Mouse (Mus musculus) heart, postnatal 0 days (tissue): Measurements from ENCODE around the gene Celf2. TPM values are rescaled to one million over a fixed set of nuclear protein-coding genes. Genes with fewer than 3 reads are reported as not detected.

Experiments
- ATAC-seq: fragments of 200-750 bp; cut with Nextera tagmentation; 2 replicates; pipeline ENCODE4 v1.8.0; 2017; ENCODE audit warnings: low read depth, moderate number of reproducible peaks, moderate library complexity; ENCODE audit not compliant: insufficient read depth
- DNase-seq: peaks from one replicate; pipeline ENCODE4 v3.0.0-alpha.2; 2016; ENCODE audit warnings: low spot score
- H3K27ac ChIP-seq: fragments of 300-500 bp; sonication (generic); 2 replicates; pipeline ENCODE4 v1.5.1; 2014; ENCODE audit warnings: low read depth, mild to moderate bottlenecking
- H3K27me3 ChIP-seq: fragments of 300-500 bp; sonication (generic); 2 replicates; pipeline ENCODE4 v1.6.1; 2014; ENCODE audit warnings: low read length, mixed read lengths; ENCODE audit not compliant: control insufficient read depth, insufficient read depth
- H3K36me3 ChIP-seq: fragments of 300-500 bp; sonication (generic); replicated peaks from 2 replicates; pipeline ENCODE4 v1.6.1; 2014; ENCODE audit warnings: low read length, mixed read lengths; ENCODE audit not compliant: control insufficient read depth, insufficient read depth
- H3K4me1 ChIP-seq: fragments of 300-500 bp; sonication (generic); 2 replicates; pipeline ENCODE4 v1.6.1; 2014; ENCODE audit warnings: antibody characterized with exemption; ENCODE audit not compliant: control insufficient read depth, insufficient read depth
- H3K4me2 ChIP-seq: fragments of 300-500 bp; sonication (generic); 2 replicates; pipeline ENCODE4 v1.6.1; 2014; ENCODE audit warnings: low read depth, mild to moderate bottlenecking, low read length, moderate library complexity
- H3K4me3 ChIP-seq: fragments of 300-500 bp; sonication (generic); 2 replicates; pipeline ENCODE4 v1.5.1; 2014; ENCODE audit warnings: low read depth, low read length
- H3K9ac ChIP-seq: fragments of 300-500 bp; sonication (generic); replicated peaks from 2 replicates; pipeline ENCODE4 v1.6.1; 2014; ENCODE audit warnings: low read depth, low read length, mixed read lengths
- H3K9me3 ChIP-seq: fragments of 300-500 bp; sonication (generic); replicated peaks from 2 replicates; pipeline ENCODE4 v1.6.1; 2016; ENCODE audit warnings: low read length; ENCODE audit not compliant: control insufficient read depth
- CTCF ChIP-seq: IDR thresholded peaks from 2 replicates; pipeline ENCODE4 v1.5.1; 2016; ENCODE audit warnings: antibody characterized with exemption, control low read depth, low read depth
- EP300 ChIP-seq: IDR thresholded peaks from 2 replicates; pipeline ENCODE4 v1.6.1; 2016; ENCODE audit warnings: antibody characterized with exemption, low read depth
- WGBS: fragments of 180-500 bp; shearing (Covaris S2); extraction: QIAGEN DNeasy Blood & Tissue Kit; methylation state at CpG from one replicate; pipeline ENCODE4 v1.1.7; 2014; 5-methylcytosine and 5-hydroxymethylcytosine counted together
- polyA plus RNA-seq: library from polyadenylated mRNA; unstranded; fragments of >200 nt; fragmentation: Nextera tagmentation; extraction: Ambion mirVana; gene quantifications from 2 replicates; pipeline ENCODE4 v1.2.1, GENCODE M21; 2015
- total RNA-seq: library from RNA; depleted of rRNA; stranded (reverse); fragments of >200 nt; gene quantifications from 2 replicates; pipeline ENCODE4 v1.2.3, GENCODE M21; 2014; ENCODE audit warnings: low replicate concordance

Gene Celf2
- total and polyA plus RNA-seq, 2 experiments from 2014 or later: 47.6 to 64.9 TPM

GRCm38 (mm10) chr2:6667611-6668010 lies 841.8 kb downstream of the Celf2 start:
- Histone ChIP-seq H3K9ac (no peak overlapping the region), H3K4me2 (no peak overlapping the region), H3K9me3 (no peaks in the 10 kb centered on the region), H3K4me3 (no peak overlapping the region), H3K27me3 (no peaks in the 10 kb centered on the region), H3K36me3 (no peaks in the 10 kb centered on the region), H3K4me1 (no peaks in the 10 kb centered on the region), H3K27ac (no peak overlapping the region)
- 78% methylated on average over 4 of the region's 4 CpGs for WGBS
- DNase-seq (no peak), ATAC-seq (no peak)
- no peak for TF ChIP-seq EP300
- TF ChIP-seq CTCF: no peak

GRCm38 (mm10) chr2:6659834-6660233 lies 849.5 kb downstream of the Celf2 start:
- no peak for ATAC-seq
- DNase-seq: no peak
- WGBS: 75% methylated on average over 4 of the region's 4 CpGs
- TF ChIP-seq EP300: no peak
- TF ChIP-seq CTCF: no peak
- no peak overlapping the region for H3K27ac ChIP-seq
- H3K4me3 ChIP-seq: no peak overlapping the region
- peaks cover 10% of the 10 kb centered on the region for H3K4me1 ChIP-seq
- no peaks in the 10 kb centered on the region for H3K36me3 ChIP-seq
- H3K27me3 ChIP-seq: no peaks in the 10 kb centered on the region
- H3K4me2 ChIP-seq: no peak overlapping the region
- no peak overlapping the region for H3K9ac ChIP-seq
- H3K9me3 ChIP-seq: no peaks in the 10 kb centered on the region

- no peak for DNase-seq
- WGBS: 79% methylated on average over 6 of the region's 6 CpGs
- H3K9me3 ChIP-seq: no peaks in the 10 kb centered on the region
Observed at GRCm38 (mm10) chr2:6653719-6654118, 855.6 kb downstream of the Celf2 start.

GRCm38 (mm10) chr2:6651697-6652096 lies 857.7 kb downstream of the Celf2 start:
- peaks cover 10% of the 10 kb centered on the region for H3K4me1 ChIP-seq
- H3K4me2 ChIP-seq: no peak overlapping the region
- no peaks in the 10 kb centered on the region for H3K36me3 ChIP-seq
- ATAC-seq (no peak), DNase-seq (no peak)
- 77% methylated on average over 1 of the region's 1 CpGs for WGBS
- no peak overlapping the region for H3K27ac ChIP-seq
- no peaks in the 10 kb centered on the region for H3K27me3 ChIP-seq
- H3K4me3 ChIP-seq: no peak overlapping the region
- H3K9me3 ChIP-seq: no peaks in the 10 kb centered on the region
- TF ChIP-seq EP300 (no peak), CTCF (no peak)
- H3K9ac ChIP-seq: no peak overlapping the region

More at GRCm38 (mm10) chr2:6653719-6654118, 855.6 kb downstream of the Celf2 start:
- no peak overlapping the region for H3K4me2 ChIP-seq
- H3K36me3 ChIP-seq: no peaks in the 10 kb centered on the region
- TF ChIP-seq CTCF (no peak), EP300 (no peak)
- no peak for ATAC-seq
- no peak overlapping the region for H3K4me3 ChIP-seq
- H3K9ac ChIP-seq: no peak overlapping the region
- H3K27me3 ChIP-seq: no peaks in the 10 kb centered on the region
- peaks cover 10% of the 10 kb centered on the region for H3K4me1 ChIP-seq
- no peak overlapping the region for H3K27ac ChIP-seq

GRCm38 (mm10) chr2:6648877-6649276 lies 860.5 kb downstream of the Celf2 start:
- Histone ChIP-seq H3K9me3 (no peaks in the 10 kb centered on the region), H3K36me3 (no peaks in the 10 kb centered on the region), H3K27me3 (no peaks in the 10 kb centered on the region), H3K4me3 (no peak overlapping the region), H3K9ac (no peak overlapping the region), H3K4me2 (no peak overlapping the region), H3K4me1 (no peaks in the 10 kb centered on the region), H3K27ac (no peak overlapping the region)
- DNase-seq (no peak), ATAC-seq (no peak)
- TF ChIP-seq EP300 (no peak), CTCF (no peak)
- WGBS: 83% methylated on average over 6 of the region's 6 CpGs

GRCm38 (mm10) chr2:6647028-6647427 lies 862.3 kb downstream of the Celf2 start:
- WGBS: 90% methylated on average over 4 of the region's 4 CpGs

More at GRCm38 (mm10) chr2:6647028-6647427, 862.3 kb downstream of the Celf2 start:
- H3K4me3 ChIP-seq: no peak overlapping the region
- H3K4me1 ChIP-seq: 0 out of 2 replicates have a peak, but pooled peaks cover 5% of the 10 kb centered on the region
- no peaks in the 10 kb centered on the region for H3K36me3 ChIP-seq
- H3K27ac ChIP-seq: no peak overlapping the region
- no peaks in the 10 kb centered on the region for H3K27me3 ChIP-seq
- no peak overlapping the region for H3K9ac ChIP-seq
- no peak overlapping the region for H3K4me2 ChIP-seq
- TF ChIP-seq EP300 (no peak), CTCF (no peak)
- ATAC-seq (no peak), DNase-seq (no peak)
- H3K9me3 ChIP-seq: no peaks in the 10 kb centered on the region
